Mouse (Mus musculus) left cerebral cortex, postnatal 25 days (tissue): ENCODE data around the gene Klhdc8a. TPM values are rescaled to one million over a fixed set of nuclear protein-coding genes. Genes with fewer than 3 reads are reported as not detected.

Experiments
- total RNA-seq, 2 experiments: library from RNA; stranded (reverse); gene quantifications; 2 replicates each; pipeline ENCODE4 v1.2.3; 2021

The Klhdc8a gene
- total RNA-seq, 2 experiments from 2014 or later: 11.3 to 14.1 TPM

Other genes with a start within 250 kb of the Klhdc8a start
- gene Mfsd4a, start 230.6 kb upstream of the Klhdc8a start, total RNA-seq: 10 to 100 TPM; 73.5 to 87.6 TPM
- 10 to 100 TPM; 26.9 to 28.7 TPM for gene Cdk18, start 158.9 kb upstream of the Klhdc8a start, total RNA-seq
- 1 to 10 TPM; 4.2 to 7.3 TPM for gene Lemd1, start 107.2 kb upstream of the Klhdc8a start, total RNA-seq
- 1 to 10 TPM; 4.7 to 5.8 TPM for gene AC124108.1, start 107.2 kb upstream of the Klhdc8a start, total RNA-seq
- not detected for gene Gm10188, start 68.9 kb upstream of the Klhdc8a start, total RNA-seq
- gene Nuak2, start 17.5 kb downstream of the Klhdc8a start, total RNA-seq: under 1 TPM; 0.94 to 0.96 TPM
- gene Tmcc2, start 92.7 kb downstream of the Klhdc8a start, total RNA-seq: 100 to 1,000 TPM; 158 to 162 TPM
- 10 to 100 TPM; 40.3 to 43.2 TPM for gene Dstyk, start 118.9 kb downstream of the Klhdc8a start, total RNA-seq
- gene Rbbp5, start 178.7 kb downstream of the Klhdc8a start, total RNA-seq: 10 to 100 TPM; 50.4 to 55.0 TPM
- 1 to 10 TPM; 3.6 to 3.9 TPM for gene Tmem81, start 207.6 kb downstream of the Klhdc8a start, total RNA-seq
- 10 to 100 TPM; 60.4 to 71.0 TPM for gene Cntn2, start 244.6 kb downstream of the Klhdc8a start, total RNA-seq